Mouse (Mus musculus) megakaryocyte progenitor cell, adult 5-6 weeks (primary cell): Measurements from ENCODE around the gene Rab5if. TPM values are rescaled to one million over a fixed set of nuclear protein-coding genes. Genes with fewer than 3 reads are reported as not detected.
"Not testable (repeated sequence)": the region's sequence is repeated elsewhere in the genome, so short reads cannot be mapped to it uniquely, and the experiment has no call there.

Source experiments
- ATAC-seq: replicated peaks from 2 replicates; pipeline ENCODE4 v1.8.0; 2016; ENCODE audit warnings: mild to moderate bottlenecking, moderate TSS enrichment, inconsistent platforms; ENCODE audit not compliant: poor library complexity
- total RNA-seq, 2 experiments: library from RNA; stranded (forward) in 1 of 2; stranded (reverse) in 1 of 2; fragments of 157-497, 149-512 nt in 1 of 2; fragments of 200-1000 nt in 1 of 2; gene quantifications; 2 replicates each; pipeline versions ENCODE4 v1.2.3 to v1.2.4; 2015 to 2017

The Rab5if gene
- total RNA-seq (2015), result 377 and 404 TPM in 2 replicates
- total RNA-seq (2017), result 204 and 210 TPM in 2 replicates

DNA sequence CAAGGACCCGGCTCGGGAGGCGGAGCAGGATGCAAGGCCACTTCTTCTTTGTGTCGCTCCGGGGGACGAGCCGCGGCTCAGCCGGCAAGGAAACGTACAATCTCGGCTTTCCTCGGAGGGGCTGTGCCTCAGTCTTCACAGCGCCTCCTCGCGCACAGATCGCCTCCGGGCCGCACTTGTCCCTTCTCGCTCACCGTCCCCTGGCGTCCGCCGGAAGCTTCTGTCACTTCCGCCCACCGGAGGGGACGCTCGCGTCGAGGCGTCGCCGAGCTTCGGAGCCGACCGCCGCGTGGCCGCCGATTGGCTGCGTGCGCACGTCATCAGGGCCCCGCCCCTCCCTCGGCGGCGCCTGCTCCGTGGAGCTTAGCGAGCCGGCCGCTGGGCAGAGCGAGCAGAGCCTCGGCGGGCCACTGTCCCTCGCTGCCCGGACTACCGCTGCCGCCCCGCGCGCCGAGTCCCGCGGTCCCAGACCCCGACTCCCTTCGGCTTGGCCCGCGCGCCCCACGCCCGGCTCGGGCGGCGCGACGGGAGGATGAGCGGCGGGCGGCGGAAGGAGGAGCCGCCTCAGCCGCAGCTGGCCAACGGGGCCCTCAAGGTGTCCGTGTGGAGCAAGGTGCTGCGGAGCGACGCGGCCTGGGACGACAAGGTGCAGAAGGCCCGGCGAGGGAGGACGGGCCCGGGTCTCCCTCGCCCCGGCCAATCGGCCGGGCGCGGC, at the start of gene Rab5if:
TSS of gene Rab5if (plus strand) at position 357 of the 715 bp plus-strand sequence.
- ATAC-seq, result peak; percentile 90

DNA sequence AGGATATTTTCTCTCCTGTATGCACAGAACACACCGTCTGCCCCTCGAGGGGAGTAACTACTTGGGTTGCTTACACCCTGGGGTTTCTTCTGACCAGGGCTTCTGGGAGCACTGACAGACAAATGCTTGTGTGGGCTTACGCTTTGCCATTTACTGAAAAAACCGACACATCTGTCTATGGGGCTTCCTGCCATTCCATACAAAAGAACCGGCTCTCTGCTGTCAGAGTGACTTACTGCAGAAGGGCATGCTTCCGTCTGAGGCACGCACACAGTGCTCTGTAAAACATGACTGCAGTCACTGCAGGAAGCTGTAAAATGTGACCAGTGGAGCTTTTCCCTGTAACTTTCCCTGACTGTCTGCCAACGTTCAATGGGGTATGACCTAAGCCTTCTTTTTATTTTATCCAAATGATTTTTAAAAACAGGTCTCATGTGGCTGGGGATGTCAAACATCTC, 48.6 kb upstream of the Rab5if start:
- ATAC-seq, result no peak

DNA sequence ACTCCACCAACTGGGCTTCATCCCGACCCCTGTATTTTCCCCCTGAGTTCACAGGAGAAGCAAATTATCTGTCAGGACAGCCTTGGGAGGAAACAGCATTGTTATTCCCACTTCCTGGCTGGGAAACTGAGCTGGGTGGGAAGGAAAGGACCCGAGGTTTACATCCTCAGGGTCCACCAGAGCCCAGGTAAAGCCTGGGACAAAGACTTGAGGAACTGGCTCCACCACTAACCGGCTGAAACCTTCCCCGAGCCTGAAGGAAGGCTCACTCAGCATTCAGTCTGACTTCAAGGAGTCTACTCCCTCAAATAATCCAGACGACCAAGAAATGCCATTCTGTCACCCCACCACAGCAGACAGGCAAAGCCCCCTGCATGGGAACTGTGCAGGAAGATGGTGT, 48.0 kb upstream of the Rab5if start:
- no peak for ATAC-seq

DNA sequence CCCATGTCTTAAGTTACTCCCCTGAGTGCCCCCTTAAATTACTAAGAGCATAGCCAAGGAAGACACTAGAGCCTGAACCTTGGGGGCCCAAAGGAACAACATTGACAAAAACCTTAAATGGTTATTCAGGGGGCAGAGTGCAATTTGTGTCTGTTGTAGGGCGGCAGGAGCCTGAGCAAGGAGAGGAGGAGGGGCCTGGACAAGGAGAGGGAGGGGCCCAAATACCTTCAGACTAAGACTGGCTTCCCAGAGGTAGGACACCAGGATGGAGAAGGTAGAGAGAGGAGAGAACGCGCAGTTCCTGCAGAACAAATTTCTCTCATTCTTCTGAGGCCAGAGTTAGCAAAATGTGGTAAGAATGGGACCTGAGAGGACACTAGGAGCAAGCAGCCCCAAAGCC, 47.5 kb upstream of the Rab5if start:
- ATAC-seq, result no peak

DNA sequence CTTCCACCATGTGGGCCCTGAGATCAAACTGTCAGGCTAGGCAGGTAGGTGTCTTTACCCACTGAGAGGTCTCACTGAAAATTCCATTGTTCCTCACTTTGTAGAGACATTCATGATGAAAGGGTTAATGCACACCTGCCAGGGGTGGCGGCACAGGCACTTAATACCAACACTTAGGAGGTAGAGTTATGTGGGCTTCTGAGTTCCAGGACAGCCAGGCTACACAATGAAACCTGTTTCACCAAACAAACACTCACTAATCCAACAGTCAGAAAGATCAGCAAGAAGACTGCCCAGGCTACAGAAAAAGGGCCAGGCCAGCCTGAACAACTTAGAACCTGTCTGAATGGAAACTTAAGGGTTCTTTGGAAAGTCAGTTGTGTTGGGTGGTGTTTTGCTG, 46.8 kb upstream of the Rab5if start:
- no peak for ATAC-seq

DNA sequence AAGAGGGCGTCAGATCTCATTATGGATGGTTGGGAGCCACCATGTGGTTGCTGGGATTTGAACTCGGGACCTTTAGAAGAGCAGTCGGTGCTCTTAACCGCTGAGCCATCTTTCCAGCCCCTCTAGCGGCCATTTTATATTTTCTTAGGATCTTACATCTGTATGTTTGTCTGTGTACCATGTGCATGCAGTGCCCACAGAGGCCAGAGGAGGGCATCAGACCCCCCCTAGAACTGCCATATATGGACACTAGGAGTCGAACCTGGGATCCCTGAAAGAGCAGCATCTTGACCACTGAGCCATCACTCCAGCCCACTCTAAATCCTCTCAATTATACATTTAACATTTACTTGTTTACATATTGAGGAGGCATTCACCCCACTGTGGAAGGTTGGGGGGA, 37.8 kb upstream of the Rab5if start:
- ATAC-seq, result not testable (repeated sequence)

DNA sequence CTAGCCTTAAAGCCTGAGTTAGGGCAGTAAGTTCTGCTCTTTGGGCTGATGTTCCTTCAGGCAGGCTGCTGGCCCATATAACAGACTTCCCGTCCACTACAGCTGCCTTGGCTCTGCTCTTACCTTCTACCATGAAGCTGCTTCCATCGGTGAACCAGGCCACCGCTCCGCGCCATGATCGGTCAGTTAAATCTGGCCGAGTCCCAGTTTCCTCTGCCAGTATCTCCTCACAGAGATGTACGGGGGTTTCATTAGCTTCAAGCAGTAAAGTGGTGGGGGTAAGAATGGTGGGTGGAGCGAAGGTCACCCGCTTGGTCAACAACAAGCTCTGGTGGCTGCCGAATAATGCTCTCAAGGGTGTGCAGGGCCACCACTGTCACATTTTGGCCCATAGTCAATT, 28.6 kb upstream of the Rab5if start:
- no peak for ATAC-seq

DNA sequence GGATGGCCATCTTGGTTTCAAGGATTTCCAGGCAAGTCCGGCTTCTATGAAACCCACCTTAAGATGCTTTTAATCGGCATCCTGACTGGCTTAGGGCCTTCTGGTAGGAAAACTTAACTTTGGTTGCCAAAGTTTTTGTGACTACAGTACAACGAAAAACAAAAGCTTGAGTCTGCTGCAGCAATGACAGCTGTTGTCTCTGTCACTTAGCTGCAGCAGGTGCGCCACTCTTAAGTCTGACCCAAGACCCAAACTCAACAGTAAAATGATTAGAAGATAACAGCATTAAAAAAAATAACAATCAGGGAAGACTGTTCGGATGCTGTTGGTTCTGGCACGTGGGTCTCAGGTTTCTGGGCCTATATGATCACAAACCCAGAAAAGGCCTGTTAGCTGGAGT, 24.1 kb upstream of the Rab5if start:
- ATAC-seq, result no peak

DNA sequence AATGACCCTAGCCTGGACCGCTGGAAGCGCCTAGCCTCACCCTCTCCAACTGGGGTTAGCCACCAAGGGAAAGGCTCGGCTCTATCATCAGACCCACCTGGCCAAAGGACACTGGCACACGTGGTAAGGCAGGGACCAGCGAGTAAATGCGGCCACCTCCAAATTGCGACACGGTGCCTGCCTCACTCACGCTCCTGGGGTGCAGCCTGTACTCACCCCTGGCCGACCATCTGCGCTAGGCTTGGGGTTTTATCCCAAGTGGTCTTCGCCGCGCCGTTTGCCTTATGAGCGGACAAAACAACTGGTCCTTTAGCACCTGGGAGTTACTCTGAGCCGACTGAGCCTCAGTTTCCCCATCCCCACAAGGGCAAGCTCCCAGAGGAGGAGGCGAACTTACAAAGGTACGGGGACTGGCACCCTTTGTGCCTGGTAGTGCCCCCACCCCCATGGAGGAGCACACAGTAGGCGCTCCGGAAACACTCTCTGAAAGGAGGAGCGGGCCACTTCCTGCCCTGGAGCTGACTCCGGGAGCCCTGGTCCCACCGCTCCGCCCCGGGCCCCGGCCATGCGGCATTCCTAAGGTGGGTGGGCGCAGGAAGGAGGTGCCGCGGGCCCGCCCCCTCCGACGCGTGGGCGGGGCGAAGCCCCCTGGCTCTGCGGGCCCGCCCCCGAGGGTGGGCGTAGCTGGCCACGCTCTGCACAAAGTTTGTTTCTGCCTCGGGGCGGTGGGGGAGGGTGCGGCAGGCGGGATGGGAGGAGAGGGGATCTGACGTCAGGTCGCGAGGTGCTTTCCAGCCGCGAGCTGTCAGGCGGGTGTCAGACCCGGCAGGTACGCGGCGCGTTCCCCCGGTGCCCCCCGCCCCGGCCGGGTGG, 23.4 kb upstream of the Rab5if start, which contains the start of gene Tgif2:
TSS of gene Tgif2 (plus strand) at position 689 of the 873 bp plus-strand sequence.
- peak; percentile 76 for ATAC-seq

DNA sequence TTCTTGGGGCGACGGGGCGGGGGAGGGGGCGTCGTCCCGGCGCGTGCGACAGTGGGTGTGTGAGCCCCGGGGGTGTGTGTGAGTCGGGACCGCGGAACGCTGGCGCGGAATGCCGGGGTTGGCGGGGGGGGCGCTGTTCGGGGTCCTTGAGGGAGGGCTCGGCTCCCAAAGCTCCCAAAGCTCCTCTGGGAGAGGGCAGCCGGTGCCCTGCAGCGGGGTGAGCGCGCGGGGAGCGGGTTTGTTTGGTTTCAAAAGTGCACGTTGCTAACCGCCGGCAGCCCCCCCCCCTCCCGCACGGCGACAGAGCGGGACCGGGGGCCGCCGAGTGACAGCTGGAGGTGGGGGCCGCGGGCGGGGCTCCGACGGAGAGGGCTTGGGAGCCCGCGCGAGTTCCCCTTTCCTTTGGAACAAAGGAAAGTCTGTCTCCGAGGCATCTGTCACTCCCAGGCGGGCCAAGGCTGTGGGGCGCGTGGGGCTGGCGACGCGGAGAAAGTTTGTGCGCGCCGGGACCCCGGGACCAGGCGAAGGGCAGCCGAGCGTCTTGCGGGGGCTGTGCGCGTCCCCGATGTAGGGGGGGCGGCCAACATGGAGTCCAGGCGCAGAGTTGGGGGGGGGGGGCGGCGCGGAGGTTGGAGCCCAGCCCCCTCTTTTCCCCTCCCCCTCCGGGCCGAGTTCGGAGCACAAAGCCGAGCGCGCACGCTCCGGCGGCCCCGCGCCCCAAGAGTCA, 22.5 kb upstream of the Rab5if start:
- ATAC-seq, result peak; percentile 7

DNA sequence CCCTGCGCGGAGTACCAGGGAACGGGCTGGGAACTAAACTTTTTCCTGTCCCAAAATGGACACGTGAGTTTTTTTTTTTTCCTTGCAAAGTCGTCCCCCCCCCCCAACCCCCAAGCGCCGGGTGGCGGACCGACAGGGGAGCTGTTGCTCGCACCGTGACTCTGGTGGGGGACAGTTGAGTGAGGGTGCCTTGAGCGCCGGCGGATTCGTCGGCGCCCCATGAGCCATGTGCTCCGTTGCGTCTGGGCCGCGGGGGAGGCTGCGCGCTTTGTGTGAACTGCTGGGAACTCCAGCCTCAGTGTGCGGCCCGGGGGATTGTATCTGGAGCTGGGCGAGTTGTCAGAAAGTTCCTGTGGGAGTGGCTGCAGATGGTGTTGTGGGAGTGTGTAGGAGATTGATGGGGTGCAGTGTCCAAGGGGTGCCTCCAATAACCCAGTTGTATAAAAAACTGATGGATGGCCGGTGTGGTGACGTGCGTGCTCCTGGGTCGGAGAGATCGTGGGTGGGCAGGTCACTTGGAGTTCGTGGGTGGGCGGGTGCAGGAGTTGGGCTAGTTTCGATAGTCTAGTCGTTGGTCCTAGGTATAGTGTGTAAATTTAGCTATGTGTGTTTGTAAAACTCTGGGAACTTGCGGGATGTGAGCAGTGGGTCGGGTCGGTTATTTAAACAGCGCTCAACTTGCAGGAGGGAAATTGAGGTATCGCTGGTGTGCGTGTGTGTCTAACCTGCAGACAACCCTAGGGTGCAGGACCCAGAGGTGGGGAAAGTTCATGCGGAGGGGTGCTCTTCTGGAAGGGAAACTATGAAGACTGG, 21.7 kb upstream of the Rab5if start:
- peak; percentile 38 for ATAC-seq

DNA sequence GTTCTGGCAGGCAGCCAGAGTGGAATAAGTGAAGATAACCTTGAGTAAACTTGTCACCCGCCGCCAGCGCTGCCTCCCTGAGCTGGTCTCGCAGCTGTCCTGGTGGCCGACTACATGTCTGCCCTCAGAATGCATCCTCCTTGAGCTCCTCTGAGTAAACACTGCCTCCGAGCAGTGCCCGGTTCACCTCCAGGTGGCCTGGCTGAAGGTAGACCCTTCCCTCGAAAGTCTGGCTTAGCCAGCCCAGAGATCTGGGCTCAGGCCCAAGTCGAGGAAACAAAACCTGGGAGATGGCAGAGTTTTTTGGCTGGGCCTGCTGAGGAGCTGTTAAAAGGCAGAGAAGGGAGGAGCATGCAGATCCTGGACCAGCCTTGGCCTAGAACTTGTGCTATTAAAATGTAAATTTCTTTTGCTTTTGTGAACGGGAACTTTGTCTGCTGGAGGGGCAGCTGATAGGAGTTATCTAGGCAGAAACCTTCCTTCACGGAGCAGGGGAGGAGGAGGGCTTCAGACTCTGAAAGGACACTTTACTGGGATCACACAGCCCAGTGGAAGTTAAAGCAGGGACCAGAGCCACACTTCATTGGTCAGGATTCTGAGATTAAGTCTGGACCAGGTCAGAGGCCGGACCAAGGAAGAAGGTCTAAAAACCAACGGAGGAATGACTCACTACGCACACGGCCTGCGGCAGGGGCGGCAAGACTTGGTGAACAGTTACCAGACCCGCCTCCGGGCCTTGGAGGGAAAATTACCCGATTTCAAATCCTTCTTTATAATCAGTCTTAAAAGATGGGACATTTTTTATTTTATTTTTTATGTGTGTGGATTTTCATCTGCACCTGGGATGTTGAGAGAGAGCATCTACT, 20.9 kb upstream of the Rab5if start:
- ATAC-seq, result peak; percentile 50

DNA sequence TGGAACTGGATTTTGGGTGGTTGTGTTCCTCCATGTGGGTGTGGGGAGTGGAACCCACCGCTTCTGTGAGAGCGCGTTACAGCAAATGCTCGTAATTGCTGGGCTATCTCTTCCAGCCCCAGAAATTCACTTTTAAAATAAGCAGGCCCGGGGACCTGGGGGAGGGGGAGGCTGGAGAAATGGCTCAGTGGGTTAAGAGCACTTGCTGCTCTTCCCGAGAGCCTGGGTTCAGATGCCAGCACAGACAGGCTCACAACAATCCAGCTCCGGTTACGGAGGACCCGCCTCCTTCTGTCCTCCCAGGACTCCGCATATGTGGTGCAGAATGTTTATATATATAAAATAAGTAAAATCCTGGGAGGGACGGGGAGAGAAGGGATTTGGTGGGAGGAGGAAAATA, 20.2 kb upstream of the Rab5if start:
- ATAC-seq, result no peak

DNA sequence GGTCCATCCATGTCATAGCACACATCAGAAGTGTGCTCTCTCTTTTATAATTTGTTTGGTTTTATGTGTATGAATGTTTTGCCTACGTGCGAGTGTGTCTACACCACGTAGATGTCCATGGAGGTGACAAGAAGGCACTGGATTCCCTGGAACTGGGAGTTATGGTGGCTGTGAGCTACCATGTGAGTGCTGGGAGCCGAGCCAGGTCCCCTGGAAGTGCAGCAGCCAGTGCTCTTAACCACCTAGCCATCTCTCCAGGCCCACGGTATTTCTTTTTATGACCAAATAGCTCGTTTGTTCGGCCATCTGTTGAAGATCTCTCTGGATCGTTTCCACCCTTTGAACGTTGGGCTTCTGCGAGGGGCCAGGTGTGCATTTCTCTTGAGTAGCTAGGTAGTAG, 19.6 kb upstream of the Rab5if start:
- ATAC-seq, result no peak

DNA sequence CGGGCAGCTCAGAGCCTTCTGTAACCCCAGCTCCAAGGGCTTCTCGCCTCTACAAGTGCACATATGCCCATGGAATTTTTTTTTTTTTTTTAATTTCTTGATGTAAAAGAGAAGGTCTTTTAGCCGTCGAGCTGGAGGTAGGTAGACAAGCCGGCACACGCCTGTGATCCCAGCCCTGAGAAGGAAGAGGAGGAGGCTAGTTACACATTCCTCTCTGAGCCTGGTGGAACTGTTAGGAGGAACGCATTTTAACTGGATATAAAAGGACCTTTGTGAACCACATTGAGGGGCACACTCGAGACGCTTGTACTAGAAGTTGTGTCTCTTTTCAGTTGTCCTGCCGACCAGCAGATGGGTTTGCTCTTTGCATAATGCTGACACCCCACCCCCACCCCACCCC, 18.2 kb upstream of the Rab5if start:
- no peak for ATAC-seq

DNA sequence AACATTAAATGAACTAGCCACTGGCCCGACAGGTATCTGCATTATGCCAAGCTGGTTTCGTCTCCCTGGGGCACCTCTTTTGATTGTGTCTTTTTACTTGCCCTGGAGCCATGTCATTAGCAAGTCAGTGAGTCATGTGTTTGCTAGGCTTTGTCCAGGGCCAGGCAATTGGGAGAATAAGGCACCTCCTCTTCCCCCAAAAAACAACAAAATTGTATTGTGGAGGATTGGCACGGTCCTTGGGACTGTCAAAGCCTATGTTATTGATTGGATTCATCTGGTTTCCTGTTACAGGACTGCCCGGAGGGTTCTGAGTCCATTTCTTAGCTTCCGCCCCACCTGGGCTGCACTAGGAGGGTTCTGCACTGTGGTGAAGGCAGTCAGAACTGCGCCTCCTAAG, 15.3 kb upstream of the Rab5if start:
- no peak for ATAC-seq

DNA sequence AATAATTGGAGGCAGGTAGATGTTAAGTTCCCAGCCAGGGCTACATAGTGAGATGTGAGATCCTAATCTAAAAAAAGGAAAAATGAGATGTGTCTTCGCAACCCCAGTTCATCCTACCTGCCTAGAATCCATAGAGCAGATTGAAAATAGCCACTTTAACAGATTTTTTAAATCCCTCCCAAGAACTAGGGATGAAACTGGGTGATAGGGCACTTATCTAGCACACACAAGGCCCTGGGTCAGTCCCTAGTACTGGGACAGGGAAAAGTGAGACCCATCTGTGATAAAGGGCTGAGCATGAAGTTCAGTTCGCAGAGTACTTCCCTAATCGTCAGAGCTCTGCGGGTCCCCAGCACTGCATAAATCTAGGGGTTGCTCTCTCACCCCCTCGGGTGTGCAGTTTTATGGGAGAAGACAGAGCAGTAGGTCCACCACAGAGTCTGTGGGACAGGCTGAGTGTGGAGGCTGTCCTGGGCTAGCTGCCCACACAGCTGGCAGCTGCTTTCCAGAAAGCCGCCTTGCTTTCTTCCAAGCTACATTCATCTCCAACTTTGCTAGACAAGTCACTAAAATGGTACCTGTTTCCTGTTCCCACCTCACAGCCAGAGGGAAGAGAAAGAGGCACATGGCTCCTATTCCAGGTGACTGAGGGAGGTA, 14.3 kb upstream of the Rab5if start:
- no peak for ATAC-seq

DNA sequence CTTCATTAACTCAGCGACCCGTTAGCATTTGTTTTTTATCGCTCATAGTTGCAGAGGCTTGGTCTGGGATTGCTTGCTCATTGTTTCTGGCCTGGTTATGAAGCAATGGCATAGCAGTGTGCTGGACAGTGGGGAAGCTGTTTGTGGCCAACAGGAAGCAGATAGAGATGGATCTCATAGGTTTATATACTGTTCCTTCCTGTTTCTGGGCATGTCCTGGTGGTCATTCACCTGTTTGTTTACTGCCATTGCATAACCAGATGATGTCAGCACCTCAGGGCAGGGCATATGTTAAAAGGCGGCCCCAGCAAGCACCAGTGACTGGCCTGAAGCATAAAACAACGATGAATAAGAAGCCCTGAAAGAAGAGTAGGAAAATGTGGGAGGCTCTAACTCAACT, 12.4 kb upstream of the Rab5if start:
- peak; percentile 46 for ATAC-seq

DNA sequence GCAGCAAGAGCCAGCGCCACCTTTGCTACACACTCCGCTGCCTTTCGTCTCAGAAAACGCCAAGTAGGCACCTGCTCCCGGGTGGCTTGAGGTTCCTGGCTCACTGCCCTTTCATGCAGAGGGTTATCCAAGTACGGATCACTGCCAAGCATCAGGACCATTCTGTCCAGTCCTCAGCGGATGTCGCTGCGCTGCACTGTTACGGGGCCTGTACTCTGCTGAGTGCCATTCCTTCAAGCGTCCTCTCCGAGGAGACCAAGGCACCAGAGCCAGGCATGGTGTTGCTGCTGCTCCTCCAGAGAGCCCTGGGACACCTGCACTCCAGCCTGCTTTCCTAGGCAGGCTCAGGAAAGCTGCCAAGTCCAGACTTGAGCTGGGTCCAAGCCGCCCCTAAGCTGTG, 9.3 kb upstream of the Rab5if start:
- ATAC-seq, result not testable (repeated sequence)
